Mouse (Mus musculus): Measurements from ENCODE around the gene Gm49383.

The Gm49383 gene

GRCm38 (mm10) chr12:69196444-69197377, at the start of gene Gm49383:
Gene Gm49383, minus strand, starts transcription at chr12:69197104.
- peak; percentile 84 for DNase-seq (ENCODE audit: low read depth)

- peak; percentile 82 for DNase-seq (ENCODE audit: low read depth)
Measured at GRCm38 (mm10) chr12:69241771-69242431, 45.0 kb upstream of the Gm49383 start.

- DNase-seq (ENCODE audit: low read depth), result no peak
Measured at GRCm38 (mm10) chr12:69241405-69241770, 44.5 kb upstream of the Gm49383 start.

- no peak for DNase-seq (ENCODE audit: low read depth)
Measured at GRCm38 (mm10) chr12:69240876-69241275, 44.0 kb upstream of the Gm49383 start, which contains the start of gene Klhdc1. Gene Klhdc1, plus strand, starts transcription at chr12:69241176.

GRCm38 (mm10) chr12:69238284-69238683, 41.4 kb upstream of the Gm49383 start:
- DNase-seq (ENCODE audit: low read depth), result peak; percentile 28

GRCm38 (mm10) chr12:69235782-69236181, 38.9 kb upstream of the Gm49383 start:
- DNase-seq (ENCODE audit: low read depth), result no peak

GRCm38 (mm10) chr12:69229251-69229650, 32.3 kb upstream of the Gm49383 start:
- DNase-seq (ENCODE audit: low read depth), result peak; percentile 57

GRCm38 (mm10) chr12:69227776-69228466, 31.0 kb upstream of the Gm49383 start, which contains the start of gene Pole2:
Gene Pole2, minus strand, starts transcription at chr12:69228195.
- DNase-seq (ENCODE audit: low read depth), result peak; percentile 96

- no peak for DNase-seq (ENCODE audit: low read depth)
Measured at GRCm38 (mm10) chr12:69220613-69221277, 23.8 kb upstream of the Gm49383 start.

GRCm38 (mm10) chr12:69216587-69216986, 19.7 kb upstream of the Gm49383 start:
- no peak for DNase-seq (ENCODE audit: low read depth)

GRCm38 (mm10) chr12:69215000-69215785, 18.3 kb upstream of the Gm49383 start:
- peak; percentile 96 for DNase-seq (ENCODE audit: low read depth)

- no peak for DNase-seq (ENCODE audit: low read depth)
Measured at GRCm38 (mm10) chr12:69214393-69214792, 17.5 kb upstream of the Gm49383 start.

- no peak for DNase-seq (ENCODE audit: low read depth)
Measured at GRCm38 (mm10) chr12:69213186-69213777, 16.4 kb upstream of the Gm49383 start.

- peak; percentile 57 for DNase-seq (ENCODE audit: low read depth)
Measured at GRCm38 (mm10) chr12:69211057-69211456, 14.2 kb upstream of the Gm49383 start.

- no peak for DNase-seq (ENCODE audit: low read depth)
Measured at GRCm38 (mm10) chr12:69210056-69210979, 13.4 kb upstream of the Gm49383 start.

GRCm38 (mm10) chr12:69208520-69208919, 11.6 kb upstream of the Gm49383 start:
- DNase-seq (ENCODE audit: low read depth), result no peak

- DNase-seq (ENCODE audit: low read depth), result no peak
Measured at GRCm38 (mm10) chr12:69207926-69208325, 11.0 kb upstream of the Gm49383 start.

GRCm38 (mm10) chr12:69207396-69207795, 10.5 kb upstream of the Gm49383 start:
- DNase-seq (ENCODE audit: low read depth), result no peak

- peak; percentile 33 for DNase-seq (ENCODE audit: low read depth)
Measured at GRCm38 (mm10) chr12:69204052-69204833, 7.3 kb upstream of the Gm49383 start, which contains the start of gene Gm49384. Gene Gm49384, minus strand, starts transcription at chr12:69204267.

Data from NIH3T3 (cell line).